Mouse (Mus musculus) heart, embryonic 14.5 days (tissue): Measurements from ENCODE around the gene Rassf5. TPM values are rescaled to one million over a fixed set of nuclear protein-coding genes. Genes with fewer than 3 reads are reported as not detected.

Experiments
- ATAC-seq: fragments of 200-750 bp; cut with Nextera tagmentation; 2 replicates; pipeline ENCODE4 v1.8.0; 2017; ENCODE audit warnings: low read depth, moderate TSS enrichment; ENCODE audit not compliant: insufficient number of reproducible peaks, insufficient read depth, low FRiP score
- H3K27ac ChIP-seq, 2 experiments: fragments of 200-500 bp in 1 of 2; fragments of 300-500 bp in 1 of 2; sonication (generic) in 1 of 2; replicated peaks in 1 of 2; 2 replicates each; pipeline ENCODE4 v1.5.1; 2012 to 2014; ENCODE audit warnings: low read depth in 2 of 2, low read length in 2 of 2, control low read depth in 1 of 2, mild to moderate bottlenecking in 1 of 2, mixed read lengths in 1 of 2; ENCODE audit not compliant: control insufficient read depth in 1 of 2, insufficient read depth in 1 of 2
- H3K27me3 ChIP-seq: fragments of 300-500 bp; sonication (generic); 2 replicates; pipeline ENCODE4 v1.6.1; 2014; ENCODE audit warnings: mild to moderate bottlenecking, low read length, control low read depth; ENCODE audit not compliant: control insufficient read depth, insufficient read depth
- H3K36me3 ChIP-seq: fragments of 300-500 bp; sonication (generic); 2 replicates; pipeline ENCODE4 v1.6.1; 2014; ENCODE audit warnings: mild to moderate bottlenecking, control low read depth, low read length, mixed read lengths; ENCODE audit not compliant: control insufficient read depth, insufficient read depth
- H3K4me1 ChIP-seq, 2 experiments: fragments of 200-500 bp in 1 of 2; fragments of 300-500 bp in 1 of 2; sonication (generic) in 1 of 2; 2 replicates each; pipeline ENCODE4 v1.6.1; 2012 to 2014; ENCODE audit warnings: low read length in 2 of 2, control low read depth in 1 of 2, mixed read lengths in 1 of 2; ENCODE audit not compliant: control insufficient read depth in 2 of 2, insufficient read depth in 2 of 2
- H3K4me2 ChIP-seq: fragments of 300-500 bp; sonication (generic); 2 replicates; pipeline ENCODE4 v1.6.1; 2014; ENCODE audit warnings: mild to moderate bottlenecking, low read length
- H3K4me3 ChIP-seq, 2 experiments: fragments of 200-500 bp in 1 of 2; fragments of 300-500 bp in 1 of 2; sonication (generic) in 1 of 2; 2 replicates each; pipeline ENCODE4 v1.5.1; 2012 to 2014; ENCODE audit warnings: low read length in 2 of 2, mild to moderate bottlenecking in 2 of 2, control low read depth in 1 of 2, low read depth in 1 of 2, moderate library complexity in 1 of 2; ENCODE audit not compliant: control insufficient read depth in 1 of 2, insufficient read depth in 1 of 2
- H3K9ac ChIP-seq: fragments of 300-500 bp; sonication (generic); 2 replicates; pipeline ENCODE4 v1.6.1; 2014; ENCODE audit warnings: mild to moderate bottlenecking, low read length
- H3K9me3 ChIP-seq: fragments of 300-500 bp; sonication (generic); 2 replicates; pipeline ENCODE4 v1.6.1; 2016; ENCODE audit warnings: low read length, control low read depth; ENCODE audit not compliant: control insufficient read depth
- WGBS: fragments of 180-500 bp; shearing (Covaris S2); extraction: QIAGEN DNeasy Blood & Tissue Kit; methylation state at CpG from one replicate; pipeline ENCODE4 v1.1.7; 2014; 5-methylcytosine and 5-hydroxymethylcytosine counted together
- polyA plus RNA-seq: library from polyadenylated mRNA; unstranded; fragments of >200 nt; fragmentation: Nextera tagmentation; extraction: Ambion mirVana; gene quantifications from 2 replicates; pipeline ENCODE4 v1.2.1, GENCODE M21; 2014

The Rassf5 gene
- polyA plus RNA-seq, 1 experiment from 2014 or later = 19.3 TPM

DNA sequence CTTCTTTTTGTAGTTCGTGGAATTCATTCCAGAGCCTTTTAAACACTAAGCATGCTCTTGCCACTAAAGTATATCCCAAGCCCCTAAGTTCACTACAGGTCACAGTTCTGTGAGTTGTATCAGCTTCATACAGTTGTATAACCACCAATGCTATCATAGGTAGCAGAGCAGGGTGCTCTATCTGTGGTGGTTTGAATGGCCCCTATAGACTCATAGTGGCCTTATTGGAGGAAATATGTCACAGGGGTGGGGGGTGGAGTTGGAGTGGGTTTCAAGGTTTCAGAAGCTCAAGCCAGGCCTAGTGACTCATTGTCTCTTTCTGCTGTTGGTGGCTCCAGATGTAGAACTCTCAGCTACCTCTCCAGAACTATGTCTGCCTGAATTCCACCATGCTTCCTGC is 102.6 kb downstream of the Rassf5 start:
- Histone ChIP-seq H3K27me3 (no peaks in the 10 kb centered on the region), H3K4me1 (peaks cover 3 to 4% of the 10 kb centered on the region in 2 experiments; a peak in 1 of 4 replicates), H3K9ac (no peak overlapping the region), H3K27ac (no peak overlapping the region), H3K4me2 (no peak overlapping the region), H3K4me3 (no peak overlapping the region), H3K36me3 (no peaks in the 10 kb centered on the region), H3K9me3 (0 out of 2 replicates have a peak, but pooled peaks cover 3% of the 10 kb centered on the region)
- 79% methylated on average over 1 of the region's 1 CpGs for WGBS
- no peak for ATAC-seq

GRCm38 (mm10) chr1:131141449-131141848 is 103.6 kb downstream of the Rassf5 start:
- Histone ChIP-seq H3K27me3 (no peaks in the 10 kb centered on the region), H3K4me3 (no peak overlapping the region), H3K4me2 (no peak overlapping the region), H3K9me3 (0 out of 2 replicates have a peak, but pooled peaks cover 3% of the 10 kb centered on the region), H3K27ac (no peak overlapping the region), H3K36me3 (no peaks in the 10 kb centered on the region), H3K9ac (no peak overlapping the region), H3K4me1 (peaks cover 3 to 4% of the 10 kb centered on the region in 2 experiments; a peak in 1 of 4 replicates)
- ATAC-seq = no peak
- 48% methylated on average over 2 of the region's 2 CpGs for WGBS

- WGBS = 68% methylated on average over 11 of the region's 11 CpGs
- Histone ChIP-seq H3K9me3 (no peaks in the 10 kb centered on the region), H3K4me3 (peak overlapping the region in 1 of 2 experiments; percentile 91; a peak in 1 of 4 replicates), H3K4me1 (peaks cover 6 to 14% of the 10 kb centered on the region in 2 experiments; a peak in 3 of 4 replicates), H3K4me2 (peak overlapping the region; percentile 92), H3K9ac (no peak overlapping the region), H3K27me3 (no peaks in the 10 kb centered on the region), H3K27ac (peak overlapping the region in 1 of 2 experiments; percentile 92; a peak in 1 of 4 replicates), H3K36me3 (no peaks in the 10 kb centered on the region)
- ATAC-seq = no peak
These were observed 105.7 kb downstream of the Rassf5 start for GRCm38 (mm10) chr1:131139102-131140095.

DNA sequence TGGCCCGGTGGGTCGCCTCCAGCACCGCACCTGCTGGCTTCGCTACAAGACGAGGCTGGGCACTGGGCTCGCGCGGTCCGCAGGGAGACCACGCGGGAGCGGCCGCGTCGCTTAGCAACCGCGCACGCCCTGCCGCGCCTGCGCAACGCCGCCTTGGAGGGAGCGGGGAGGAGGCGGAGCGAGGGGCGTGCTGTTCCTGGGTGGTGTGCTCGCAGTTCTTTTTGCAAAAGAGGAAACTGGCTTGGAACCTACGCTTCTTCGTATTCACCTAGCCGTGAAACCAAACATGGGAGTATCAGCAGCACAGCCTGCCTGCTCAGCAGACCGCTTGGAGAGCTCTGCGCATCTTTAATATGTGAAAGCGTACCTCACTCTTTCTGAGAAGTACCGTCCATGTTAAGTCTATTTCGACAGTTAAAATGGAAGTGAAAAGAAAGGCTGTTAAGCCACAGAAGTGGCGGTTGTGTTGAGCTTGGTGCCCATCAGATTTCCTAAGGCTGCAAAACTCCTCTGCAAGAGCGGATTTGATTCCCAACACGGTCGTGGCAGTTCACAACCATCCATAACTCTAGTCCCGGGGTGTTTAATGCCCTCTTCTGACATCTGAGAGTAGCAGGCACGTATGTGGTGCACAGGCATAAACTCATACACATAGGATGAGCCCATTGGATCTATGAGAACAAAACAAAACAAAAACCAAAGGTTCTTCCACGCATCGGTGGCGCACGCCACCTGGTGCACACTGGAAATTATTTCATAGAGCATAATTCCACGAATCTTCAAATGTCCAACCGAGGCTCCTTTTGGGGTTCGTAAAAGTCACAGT is 106.7 kb downstream of the Rassf5 start, which contains the start of gene Dyrk3:
Gene Dyrk3, minus strand, starts transcription at position 150 of the 826 bp plus-strand sequence.
- Histone ChIP-seq H3K4me3 (peak within 1 kb of the TSS; percentile 86 to 91), H3K27me3 (no peaks in the 10 kb centered on the region), H3K9ac (peak within 1 kb of the TSS; percentile 84), H3K36me3 (no peaks in the 10 kb centered on the region), H3K27ac (peak within 1 kb of the TSS; percentile 89 to 92), H3K9me3 (no peaks in the 10 kb centered on the region), H3K4me2 (peak within 1 kb of the TSS; percentile 92), H3K4me1 (peaks cover 9 to 18% of the 10 kb centered on the region in 2 experiments)
- peak; percentile 89 for ATAC-seq
- WGBS = 4% methylated on average over 45 of the region's 49 CpGs

DNA sequence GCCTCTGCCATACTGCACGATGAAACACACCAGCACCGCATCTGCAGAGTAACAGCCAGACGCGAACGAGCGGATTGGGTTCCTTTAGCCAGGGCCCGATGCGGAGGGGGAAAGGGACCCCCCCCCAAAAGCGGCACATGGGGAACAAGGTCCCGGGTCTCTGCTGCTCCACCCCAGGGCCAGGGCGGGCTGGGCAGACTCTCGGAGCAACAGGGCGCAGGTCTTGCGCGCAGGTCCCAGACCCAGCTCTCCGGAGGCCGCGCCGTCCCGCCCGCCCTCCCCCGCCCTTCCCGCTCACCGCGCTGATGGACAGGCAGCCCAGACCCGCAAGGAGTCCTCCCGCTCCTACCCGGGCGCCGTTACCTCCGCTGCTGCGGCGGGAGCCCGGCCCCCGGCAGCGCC is 107.3 kb downstream of the Rassf5 start:
- Histone ChIP-seq H3K4me2 (peak overlapping the region; percentile 92), H3K9ac (peak overlapping the region; percentile 84), H3K27ac (no peak overlapping the region), H3K27me3 (no peaks in the 10 kb centered on the region), H3K4me1 (peaks cover 9 to 18% of the 10 kb centered on the region in 2 experiments), H3K36me3 (no peaks in the 10 kb centered on the region), H3K9me3 (no peaks in the 10 kb centered on the region), H3K4me3 (peak overlapping the region; percentile 86 to 91)
- peak; percentile 74; the same call in 1 of the 2 replicates for ATAC-seq
- under 1% methylated on average over 26 of the region's 36 CpGs for WGBS

- WGBS = 42% methylated on average over 5 of the region's 5 CpGs
- Histone ChIP-seq H3K9ac (peak overlapping the region; percentile 84; the same call in 1 of the 2 replicates), H3K27ac (no peak overlapping the region), H3K4me1 (peaks cover 9 to 18% of the 10 kb centered on the region in 2 experiments), H3K36me3 (no peaks in the 10 kb centered on the region), H3K9me3 (no peaks in the 10 kb centered on the region), H3K27me3 (no peaks in the 10 kb centered on the region), H3K4me3 (peak overlapping the region in 1 of 2 experiments; percentile 91; a peak in 2 of 4 replicates), H3K4me2 (peak overlapping the region; percentile 92; the same call in 1 of the 2 replicates)
- no peak for ATAC-seq
These were observed 107.9 kb downstream of the Rassf5 start for GRCm38 (mm10) chr1:131137111-131137510.
